Mouse (Mus musculus): ENCODE measurements around the gene Fhdc1.

Fhdc1 gene

DNA sequence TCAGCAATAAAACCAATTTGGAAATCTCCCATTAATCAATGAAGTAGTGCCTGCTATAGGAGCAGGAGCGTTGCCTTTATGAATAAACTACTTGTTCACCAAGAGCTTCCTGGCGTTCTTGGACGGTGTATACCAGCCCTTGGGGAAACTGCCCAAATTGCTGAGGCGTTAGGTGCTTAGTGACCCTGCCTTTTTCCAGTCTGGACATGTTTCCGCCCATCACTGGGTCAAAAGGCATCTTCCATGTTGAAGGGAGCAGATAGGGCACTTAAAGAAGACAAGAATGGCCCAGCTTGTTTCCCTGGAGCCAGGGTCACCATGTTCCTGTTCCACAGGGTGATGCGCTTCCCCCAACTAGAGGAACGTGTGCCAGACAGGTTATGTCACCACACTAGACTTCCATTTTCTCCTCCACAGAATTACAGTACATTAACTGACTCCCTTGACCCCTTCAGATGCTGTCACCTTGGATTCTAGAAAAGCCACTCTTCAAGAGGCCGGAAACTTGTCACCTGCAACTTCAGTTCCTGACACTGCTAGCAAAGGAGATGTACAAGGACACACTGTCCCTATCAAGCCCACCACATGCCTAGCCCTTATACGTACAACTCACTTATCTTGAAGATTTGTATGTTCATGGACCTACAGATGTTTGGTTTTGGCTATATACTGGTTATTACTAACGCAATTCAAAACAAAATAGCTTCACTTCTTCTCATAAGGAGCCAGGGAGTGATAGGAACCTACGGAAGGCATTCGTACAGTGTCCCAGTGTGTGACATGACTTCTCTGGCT lies 5.1 kb downstream of the Fhdc1 start:
- no peak for DNase-seq (ENCODE audit: low read depth, low spot score)

GRCm38 (mm10) chr3:84474398-84474797 lies 5.8 kb downstream of the Fhdc1 start:
- no peak for DNase-seq (ENCODE audit: low read depth, low spot score)

DNA sequence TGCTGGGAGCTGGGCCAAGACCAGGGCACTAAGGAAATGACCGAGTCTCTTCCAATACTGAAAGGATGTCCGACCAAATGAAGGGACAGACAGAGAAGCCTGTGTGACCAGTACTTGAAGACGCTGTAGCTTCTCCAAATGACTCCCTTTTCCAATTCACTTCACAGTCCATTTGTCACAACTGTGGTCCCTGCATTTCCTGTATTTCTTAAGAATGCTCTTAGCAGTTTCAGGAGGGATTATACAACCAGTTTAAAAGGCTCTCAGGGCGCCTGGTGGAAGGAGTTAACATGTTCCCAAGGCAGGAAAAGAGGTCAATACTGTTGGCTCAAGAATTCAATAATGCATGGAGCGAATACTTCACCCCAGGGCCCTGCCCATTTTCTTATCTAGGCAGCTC lies 7.3 kb downstream of the Fhdc1 start:
- no peak for DNase-seq (ENCODE audit: low read depth, low spot score)

GRCm38 (mm10) chr3:84472527-84472926 lies 7.7 kb downstream of the Fhdc1 start:
- DNase-seq (ENCODE audit: low read depth, low spot score): no peak

DNA sequence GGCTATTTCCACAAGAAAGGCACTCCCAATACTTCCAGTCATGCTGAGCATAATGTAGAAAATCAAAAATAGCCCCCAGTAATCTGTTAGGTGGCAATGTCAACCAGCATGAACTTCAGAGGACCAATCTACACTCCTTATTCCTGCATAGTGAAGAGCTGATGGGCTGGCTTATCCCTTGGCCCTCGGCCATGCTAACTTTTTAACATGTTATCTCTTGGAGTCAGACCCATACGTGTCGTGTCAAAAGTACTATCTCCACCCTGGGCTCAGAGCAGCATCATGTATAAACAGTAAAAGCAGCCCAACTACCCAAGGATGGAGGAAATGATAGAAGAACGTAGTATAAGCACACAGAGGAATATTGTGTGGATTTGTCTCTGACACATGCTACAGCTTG lies 9.1 kb downstream of the Fhdc1 start:
- no peak for DNase-seq (ENCODE audit: low read depth, low spot score)

GRCm38 (mm10) chr3:84468111-84468453 lies 12.1 kb downstream of the Fhdc1 start:
- no peak for DNase-seq (ENCODE audit: low read depth, low spot score)

DNA sequence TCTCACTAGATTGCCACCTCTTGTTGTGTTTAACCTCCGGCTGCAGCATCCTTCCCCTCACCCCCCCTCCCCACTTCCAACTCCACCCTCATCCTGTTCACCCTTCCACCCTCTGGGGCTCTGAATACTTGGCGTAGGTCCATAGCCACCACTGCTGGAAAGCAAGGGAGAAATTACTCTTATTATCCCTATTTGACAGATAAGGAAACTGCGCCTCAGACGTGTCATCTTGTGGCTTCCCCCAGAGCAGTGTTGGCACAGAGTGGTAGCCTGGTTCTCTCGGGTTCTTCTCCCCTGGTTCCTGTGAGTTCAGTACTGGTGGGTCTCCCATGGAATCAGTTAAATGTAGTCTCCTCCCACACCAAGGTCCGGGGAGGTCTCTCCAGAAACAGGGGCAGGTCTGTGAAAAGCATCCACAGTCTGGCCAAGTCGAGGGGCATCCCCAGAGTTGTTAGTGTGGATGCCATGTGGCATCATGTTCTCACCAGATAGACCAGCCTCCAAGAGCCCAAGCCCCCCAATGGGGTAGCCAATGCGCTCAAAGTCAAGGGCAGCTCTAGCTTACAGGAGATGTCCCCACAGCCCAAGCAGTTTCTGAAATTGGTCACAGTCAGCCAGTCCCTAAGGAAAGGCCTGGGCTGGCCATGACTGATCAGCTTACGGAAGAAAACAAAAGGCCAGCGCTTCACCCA lies 12.7 kb downstream of the Fhdc1 start:
- no peak for DNase-seq (ENCODE audit: low read depth, low spot score)

DNA sequence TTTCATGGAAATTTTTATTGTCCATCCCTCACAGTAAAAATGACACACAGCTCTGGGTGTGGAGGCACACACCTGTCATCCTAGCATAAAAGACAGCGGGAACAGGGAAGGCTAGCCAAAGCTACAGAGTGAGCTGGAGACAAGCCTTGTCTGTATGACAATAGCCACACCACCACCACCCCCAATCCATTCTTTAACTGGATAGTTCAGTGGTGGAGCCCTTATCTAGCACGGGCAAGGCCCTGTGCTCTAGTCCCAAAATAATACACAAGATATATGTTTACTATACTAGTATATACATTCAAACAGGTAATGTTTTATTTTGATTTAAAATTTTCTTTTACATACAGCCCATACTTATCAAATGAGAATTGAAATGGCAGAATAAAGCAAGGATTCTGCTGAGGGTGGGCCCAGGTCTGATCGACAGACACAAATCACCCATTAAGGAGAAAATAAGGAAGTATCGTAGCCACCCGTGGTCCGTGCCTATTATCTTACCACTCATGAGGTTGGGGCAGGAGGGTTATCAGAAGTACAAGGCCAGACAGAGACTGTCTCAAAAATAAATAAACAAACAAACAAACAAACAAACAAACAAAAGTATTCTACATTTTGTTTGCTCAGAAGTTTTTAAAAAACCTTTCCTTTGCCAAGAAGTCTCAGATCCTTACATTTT lies 14.3 kb downstream of the Fhdc1 start:
- no peak for DNase-seq (ENCODE audit: low read depth, low spot score)

DNA sequence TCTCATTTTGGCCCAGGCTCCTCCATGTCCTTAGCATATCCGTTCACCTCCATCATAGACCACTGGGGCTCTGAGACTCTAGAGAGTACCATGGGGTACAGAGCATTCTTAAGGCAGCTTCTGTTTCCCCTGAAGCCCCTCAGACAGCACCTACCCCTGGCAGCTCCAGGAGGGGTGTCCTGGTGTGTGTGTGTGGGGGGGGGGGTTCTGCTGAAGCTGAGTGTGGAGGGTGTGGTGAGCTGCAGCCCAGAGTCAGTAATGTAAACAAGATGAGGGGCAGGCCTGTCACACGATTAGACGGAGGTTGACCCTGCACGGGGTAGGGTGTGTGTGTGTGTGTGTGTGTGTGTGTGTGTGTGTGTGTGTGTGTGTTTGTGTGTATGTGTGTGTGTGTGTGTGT lies 18.5 kb downstream of the Fhdc1 start:
- DNase-seq (ENCODE audit: low read depth, low spot score): no peak

DNA sequence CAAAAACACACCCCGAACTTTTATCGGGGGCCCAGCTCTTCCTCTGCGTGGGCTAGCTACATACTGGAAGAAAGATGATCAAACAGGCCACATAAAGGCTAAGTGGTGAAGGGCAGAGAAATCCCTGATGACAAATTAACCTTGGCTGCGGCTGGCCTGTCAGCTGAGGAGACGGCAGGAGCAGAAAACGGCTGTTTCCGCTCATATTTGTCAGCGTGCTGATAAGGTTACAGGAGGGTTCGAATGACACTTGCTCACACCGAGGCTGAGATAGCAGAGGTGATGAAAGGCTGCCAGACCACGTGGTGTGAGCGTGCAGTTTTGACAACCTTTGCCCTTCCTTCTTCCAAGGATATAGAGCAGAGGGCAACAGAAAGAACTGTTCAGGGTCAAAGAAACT lies 19.3 kb downstream of the Fhdc1 start:
- DNase-seq (ENCODE audit: low read depth, low spot score): no peak

DNA sequence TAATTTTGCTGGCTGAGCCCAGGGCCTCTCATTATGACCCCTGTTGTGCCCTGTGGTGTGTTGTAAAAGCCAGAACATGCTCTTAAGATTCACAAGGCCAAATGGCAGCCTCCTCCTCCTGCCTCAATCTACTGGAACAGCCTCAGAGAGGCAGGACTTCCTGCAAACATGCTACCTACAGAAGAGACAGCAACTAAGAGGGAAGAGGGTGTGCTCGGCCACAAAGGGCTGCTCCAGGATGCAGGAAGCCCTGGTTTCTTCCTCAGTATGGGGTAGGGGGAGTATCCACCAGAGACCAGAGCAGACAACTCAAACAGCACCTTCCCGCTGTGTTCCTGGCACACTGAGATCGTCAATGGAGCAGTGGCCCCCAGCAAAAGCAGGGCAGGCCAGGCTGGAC lies 19.7 kb downstream of the Fhdc1 start:
- no peak for DNase-seq (ENCODE audit: low read depth, low spot score)

DNA sequence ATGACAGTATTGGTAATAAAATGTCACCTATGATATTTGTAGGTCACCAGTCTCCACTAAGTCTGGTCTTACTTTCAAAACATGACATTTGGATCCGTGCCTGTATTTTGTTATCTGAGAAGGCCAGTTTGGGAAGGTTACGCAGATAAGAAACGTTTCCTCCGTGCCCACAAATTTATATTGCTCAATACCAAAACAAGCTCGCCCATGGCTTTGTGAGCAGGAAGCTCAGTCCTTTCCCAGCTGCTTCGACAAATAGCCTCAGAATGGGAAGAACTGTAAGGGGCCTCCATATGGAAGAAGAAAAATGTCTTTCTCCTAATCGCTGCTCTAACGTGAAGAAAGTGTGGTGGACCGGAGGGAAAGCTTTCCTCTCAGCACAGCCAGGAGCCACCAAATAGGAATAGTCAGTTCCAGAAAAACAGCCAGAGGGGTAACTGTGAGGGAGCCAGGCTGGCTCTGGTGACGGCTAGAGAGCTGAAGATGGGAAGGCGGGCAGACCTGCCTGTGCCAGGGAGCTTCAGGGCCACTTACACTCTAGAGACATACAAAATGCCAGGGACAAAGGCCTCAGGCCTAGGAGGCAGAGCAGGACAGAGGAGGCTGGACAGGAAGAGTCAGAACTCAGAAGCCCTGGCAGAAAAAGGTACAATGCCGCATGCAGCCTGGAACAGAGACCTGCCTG lies 24.4 kb downstream of the Fhdc1 start:
- no peak for DNase-seq (ENCODE audit: low read depth, low spot score)

DNA sequence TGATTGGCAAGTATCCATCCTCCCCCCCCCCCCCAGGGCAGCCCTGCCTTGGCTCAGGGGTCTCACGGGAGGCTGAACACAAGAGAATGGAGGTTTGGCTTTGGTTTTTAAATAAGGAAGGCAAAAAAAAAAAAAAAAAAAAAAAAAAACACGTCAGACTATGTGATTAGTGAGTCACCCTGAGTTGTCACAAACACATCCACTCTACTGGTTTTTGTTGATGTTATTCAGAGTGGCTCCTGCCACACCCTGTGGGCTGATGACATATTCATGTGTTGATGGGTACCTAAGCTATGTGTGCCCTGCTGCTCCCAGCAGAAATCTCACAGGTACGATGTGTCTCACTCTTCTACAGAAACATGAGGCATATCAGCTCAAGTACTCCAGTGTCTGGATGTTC lies 29.6 kb downstream of the Fhdc1 start:
- DNase-seq (ENCODE audit: low read depth, low spot score): no peak

GRCm38 (mm10) chr3:84449015-84449414 lies 31.2 kb downstream of the Fhdc1 start:
- DNase-seq (ENCODE audit: low read depth, low spot score): no peak

DNA sequence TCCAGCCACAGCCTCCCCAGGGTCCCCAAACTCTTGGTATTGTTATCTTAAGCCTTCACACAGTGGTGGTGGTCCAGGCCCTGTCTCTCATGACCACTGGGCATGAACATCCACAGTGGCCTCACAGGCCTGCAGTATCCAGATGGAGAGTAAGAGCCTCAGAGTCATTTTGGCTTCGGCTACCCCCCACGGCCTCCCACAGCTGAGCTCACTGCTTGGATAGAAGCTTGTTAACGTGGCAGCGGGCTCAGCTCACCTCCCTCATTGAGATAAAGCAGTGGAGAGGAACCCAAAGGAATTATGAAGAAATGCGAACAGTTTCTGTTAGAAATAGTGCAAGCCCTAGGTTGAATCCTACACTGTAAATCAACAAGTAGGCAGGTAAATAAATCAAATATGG lies 32.4 kb downstream of the Fhdc1 start:
- no peak for DNase-seq (ENCODE audit: low read depth, low spot score)

GRCm38 (mm10) chr3:84445838-84446237 lies 34.4 kb downstream of the Fhdc1 start:
- no peak for DNase-seq (ENCODE audit: low read depth, low spot score)

- no peak for DNase-seq (ENCODE audit: low read depth, low spot score)
Observed at GRCm38 (mm10) chr3:84442890-84443289, 37.3 kb downstream of the Fhdc1 start.

DNA sequence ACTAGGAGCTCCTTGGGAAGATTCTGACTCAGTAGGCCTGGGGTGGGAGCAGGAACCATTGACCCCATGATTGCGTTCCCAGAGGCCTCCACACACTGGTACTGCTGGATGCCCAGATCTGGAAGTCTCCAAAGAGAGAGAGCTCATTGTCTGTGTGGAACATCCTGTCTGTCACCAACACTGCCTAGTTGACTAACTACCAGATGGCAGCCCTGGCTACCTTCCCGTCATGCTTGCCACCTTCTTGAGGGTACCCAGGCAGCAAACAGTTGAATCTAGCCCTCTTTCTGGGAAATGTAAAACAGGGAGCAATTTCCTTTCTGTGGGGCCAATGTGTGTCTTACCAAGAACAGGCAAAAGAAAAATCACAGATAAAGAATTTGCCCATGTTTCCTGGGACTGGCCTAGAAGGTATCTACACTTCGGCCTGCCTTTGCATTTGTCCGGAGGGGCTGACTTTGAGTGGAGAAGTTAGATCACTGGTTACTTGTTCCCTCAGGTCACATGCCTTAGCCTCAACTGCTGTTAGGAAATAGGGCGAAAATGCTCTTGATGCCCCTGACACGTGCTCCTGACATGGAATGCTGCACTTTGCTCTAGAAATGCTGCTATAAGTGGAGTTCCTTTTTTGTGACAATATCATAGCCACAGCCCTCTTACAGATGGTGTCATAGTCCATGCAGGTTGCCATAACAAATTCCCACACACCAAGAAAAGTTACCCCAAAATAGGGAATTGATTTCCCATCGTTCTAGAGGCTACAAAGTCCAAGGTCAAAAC lies 40.6 kb downstream of the Fhdc1 start:
- no peak for DNase-seq (ENCODE audit: low read depth, low spot score)

DNA sequence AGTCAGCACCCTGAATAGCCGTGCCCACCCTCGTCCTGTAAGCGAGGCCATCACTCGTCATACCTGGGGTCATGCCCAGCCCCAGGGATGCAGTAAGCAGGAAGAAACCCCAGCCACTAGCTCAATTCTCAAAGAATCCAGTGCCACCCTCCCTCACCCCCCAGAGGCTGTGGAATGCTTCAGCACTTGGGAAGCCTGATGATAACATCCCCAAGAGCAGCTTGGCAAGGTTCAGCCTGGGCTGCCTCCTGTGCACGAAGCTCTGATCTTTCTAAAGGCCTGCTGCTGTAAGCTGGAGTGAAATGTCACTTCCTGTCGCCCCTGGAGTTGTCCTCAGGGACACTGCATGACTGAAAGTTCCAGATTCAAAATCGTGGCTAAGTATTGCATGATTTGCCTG lies 41.4 kb downstream of the Fhdc1 start:
- no peak for DNase-seq (ENCODE audit: low read depth, low spot score)

DNA sequence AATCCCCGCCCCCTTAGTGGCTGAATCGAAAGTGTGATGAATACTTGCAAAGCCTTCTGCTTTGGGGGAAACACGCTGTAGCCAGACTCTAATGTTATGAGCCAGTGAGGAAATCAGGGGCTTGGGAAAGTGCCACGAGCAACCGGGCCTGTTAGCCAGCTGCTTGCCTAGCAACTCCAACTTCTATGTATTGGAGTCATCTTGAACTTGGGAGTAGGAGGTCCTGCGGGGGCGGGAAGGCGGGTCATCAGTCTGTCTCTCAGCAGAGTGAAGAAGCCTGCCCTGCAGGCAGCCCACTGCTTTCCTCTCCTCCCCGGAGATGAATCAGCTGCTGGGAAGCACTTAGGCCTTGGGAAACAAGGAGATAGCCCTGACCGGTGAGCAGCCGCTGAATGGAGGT lies 42.1 kb downstream of the Fhdc1 start:
- no peak for DNase-seq (ENCODE audit: low read depth, low spot score)

DNA sequence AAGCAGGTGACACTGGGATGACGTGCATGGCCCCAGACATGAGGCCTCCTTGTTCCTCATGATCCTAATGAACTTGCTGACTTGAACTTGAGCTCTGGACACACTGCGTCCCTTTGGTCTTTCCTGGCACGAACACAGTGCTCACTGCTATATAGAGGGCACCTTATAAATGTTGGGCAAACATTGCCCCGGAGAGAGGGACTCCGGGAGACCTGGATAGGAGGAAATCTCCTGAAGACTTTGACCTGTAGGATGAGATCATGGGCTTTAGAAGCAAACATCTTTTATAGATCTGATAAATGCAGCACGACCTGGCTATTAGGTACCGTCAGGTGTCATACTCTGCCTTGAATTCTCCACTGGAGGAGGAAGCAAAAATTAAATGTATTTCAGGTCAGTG lies 43.3 kb downstream of the Fhdc1 start:
- no peak for DNase-seq (ENCODE audit: low read depth, low spot score)

Measured in embryo, embryonic 11.5 days (tissue).